Comparison of ENCODE assay signal across 10 mouse cellular contexts in the genomic region with DNA sequence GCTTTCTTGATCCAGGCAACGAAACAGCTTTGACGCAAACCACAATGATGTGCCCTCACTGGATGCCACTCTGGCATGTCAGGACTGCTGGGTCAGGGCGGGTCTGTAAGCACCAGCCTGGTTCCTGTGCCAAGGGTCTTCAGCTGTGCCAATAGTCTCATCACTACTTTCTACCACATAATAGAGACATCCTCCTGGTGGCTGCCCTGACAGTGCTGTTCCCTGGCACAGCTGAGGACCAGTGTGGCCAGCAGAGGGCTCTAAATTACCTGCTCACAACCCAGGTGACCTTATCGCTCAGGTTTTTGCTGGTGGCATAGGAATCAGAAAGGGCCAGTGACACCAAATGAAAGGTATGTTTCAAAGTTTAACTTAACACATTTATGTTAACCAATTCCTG. TPM values are rescaled to one million over a fixed set of nuclear protein-coding genes. Genes with fewer than 3 reads are reported as not detected.
DNase-seq lines count a peak whose midpoint lies in the region; ATAC-seq and TF ChIP-seq lines count a peak whose summit lies in the region.
"Had no signal": no experiment of that assay in that cellular context is flagged by ENCODE, and none has a peak within 500 bp of the region (broad histone marks: within the 10 kb centered on the region; RNA-seq: fewer than 3 reads in every experiment).

No protein-coding gene starts in this region.

- H3K4me2 ChIP-seq in embryonic facial prominence, embryonic 15.5 days (replicated peaks) = 0 out of 2 replicates have a peak overlapping the region, but pooled peaks have one; percentile 10
- no peak overlapping the region for H3K4me2 ChIP-seq in lung, embryonic 14.5 days
- H3K4me2 ChIP-seq in forebrain, embryonic 16.5 days (ENCODE audit: low read length) = no peak overlapping the region
- no peak overlapping the region for H3K4me2 ChIP-seq in forebrain, postnatal 0 days (ENCODE audit: low read depth)

- H3K27me3 ChIP-seq in embryonic facial prominence, embryonic 15.5 days = peaks cover 18% of the 10 kb centered on the region
- H3K27me3 ChIP-seq in lung, embryonic 14.5 days (ENCODE audit: insufficient read depth, low read length) = no peaks in the 10 kb centered on the region
- H3K27me3 ChIP-seq in forebrain, embryonic 16.5 days (replicated peaks; ENCODE audit: control insufficient read depth, insufficient read depth, low read length) = peaks cover 6% of the 10 kb centered on the region; the same call in 1 of the 2 replicates
- H3K27me3 ChIP-seq in forebrain, postnatal 0 days (ENCODE audit: insufficient read depth, low read length) = no peaks in the 10 kb centered on the region; the same call in 1 of the 2 replicates

- H3K27ac ChIP-seq in embryonic facial prominence, embryonic 15.5 days (replicated peaks) = no peak overlapping the region
- H3K27ac ChIP-seq in lung, embryonic 14.5 days (ENCODE audit: low read depth) = no peak overlapping the region
- H3K27ac ChIP-seq in forebrain, embryonic 16.5 days (ENCODE audit: low read length) = no peak overlapping the region
- H3K27ac ChIP-seq in forebrain, postnatal 0 days (ENCODE audit: low read depth, low read length) = no peak overlapping the region
- H3K27ac ChIP-seq: macrophage had no signal

- H3K9ac ChIP-seq in embryonic facial prominence, embryonic 15.5 days = no peak overlapping the region
- H3K9ac ChIP-seq in lung, embryonic 14.5 days = no peak overlapping the region; the same call in 1 of the 2 replicates
- no peak overlapping the region for H3K9ac ChIP-seq in forebrain, embryonic 16.5 days (replicated peaks; ENCODE audit: low read depth, low read length)
- no peak overlapping the region for H3K9ac ChIP-seq in forebrain, postnatal 0 days

- no peaks in the 10 kb centered on the region for H3K9me3 ChIP-seq in embryonic facial prominence, embryonic 15.5 days (replicated peaks)
- H3K9me3 ChIP-seq in lung, embryonic 14.5 days (ENCODE audit: low read depth, low read length) = no peaks in the 10 kb centered on the region
- H3K9me3 ChIP-seq in forebrain, embryonic 16.5 days (ENCODE audit: control insufficient read depth, low read length) = no peaks in the 10 kb centered on the region
- no peaks in the 10 kb centered on the region for H3K9me3 ChIP-seq in forebrain, postnatal 0 days (ENCODE audit: low read length)

- no peak overlapping the region for H3K4me3 ChIP-seq in embryonic facial prominence, embryonic 15.5 days (replicated peaks)
- no peak overlapping the region for H3K4me3 ChIP-seq in lung, embryonic 14.5 days (ENCODE audit: low read depth, low read length)
- H3K4me3 ChIP-seq in forebrain, embryonic 16.5 days (replicated peaks; ENCODE audit: low read length) = no peak overlapping the region
- H3K4me3 ChIP-seq in forebrain, postnatal 0 days (ENCODE audit: low read depth, low read length) = no peak overlapping the region

- WGBS in embryonic facial prominence, embryonic 15.5 days = 43% methylated on average over 4 of the region's 4 CpGs
- 49% methylated on average over 4 of the region's 4 CpGs for WGBS in lung, embryonic 14.5 days
- 53% methylated on average over 4 of the region's 4 CpGs for WGBS in forebrain, embryonic 16.5 days
- WGBS in forebrain, postnatal 0 days = 48% methylated on average over 4 of the region's 4 CpGs

- TF ChIP-seq CTCF in lung, embryonic 14.5 days (IDR thresholded peaks at IDR 0.05; ENCODE audit: low read depth) = peak; percentile 56
- TF ChIP-seq CTCF in forebrain, postnatal 0 days (IDR thresholded peaks at IDR 0.05; ENCODE audit: low read depth) = no peak

- H3K36me3 ChIP-seq in embryonic facial prominence, embryonic 15.5 days = no peaks in the 10 kb centered on the region
- H3K36me3 ChIP-seq in lung, embryonic 14.5 days (ENCODE audit: insufficient read depth) = no peaks in the 10 kb centered on the region
- no peaks in the 10 kb centered on the region for H3K36me3 ChIP-seq in forebrain, embryonic 16.5 days (ENCODE audit: control insufficient read depth, insufficient read depth)
- H3K36me3 ChIP-seq in forebrain, postnatal 0 days (ENCODE audit: insufficient read depth) = no peaks in the 10 kb centered on the region

- no peak for ATAC-seq in embryonic facial prominence, embryonic 15.5 days (ENCODE audit: insufficient number of reproducible peaks, low FRiP score, low TSS enrichment, low read depth)
- ATAC-seq in lung, embryonic 14.5 days (ENCODE audit: insufficient read depth) = no peak
- no peak for ATAC-seq in forebrain, embryonic 16.5 days
- ATAC-seq in forebrain, postnatal 0 days = no peak

- H3K4me1 ChIP-seq in embryonic facial prominence, embryonic 15.5 days = no peaks in the 10 kb centered on the region
- H3K4me1 ChIP-seq in lung, embryonic 14.5 days (ENCODE audit: insufficient read depth) = no peaks in the 10 kb centered on the region
- H3K4me1 ChIP-seq in forebrain, embryonic 16.5 days (replicated peaks; ENCODE audit: control insufficient read depth, insufficient read depth, low read length) = no peaks in the 10 kb centered on the region
- no peaks in the 10 kb centered on the region for H3K4me1 ChIP-seq in forebrain, postnatal 0 days (ENCODE audit: insufficient read depth)

- peak; percentile 72 to 73 for DNase-seq in cerebellum, postnatal 10 days
- DNase-seq in cerebellum, adult 11-12 months = no peak
- DNase-seq in 416B (ENCODE audit: low read depth) = peak; percentile 27
- DNase-seq in lung, embryonic 14.5 days = peak; percentile 30
- DNase-seq in forebrain, postnatal 0 days = no peak
- no peak for DNase-seq in gastrocnemius, adult 18-20 months (ENCODE audit: low spot score)
- DNase-seq: gastrocnemius, postnatal 14 days had no signal

RNA-seq across cellular contexts. Expression of gene Hagh, which starts 1.2 kb away (rescaled TPM):
- polyA plus RNA-seq in embryonic facial prominence, embryonic 15.5 days (2015; fragmentation: Nextera tagmentation; extraction: Ambion mirVana) = 47.0 and 47.3 TPM in 2 replicates
- 23.2 and 24.8 TPM in 2 replicates for polyA plus RNA-seq in lung, embryonic 14.5 days (2014; fragmentation: Nextera tagmentation; extraction: Ambion mirVana)
- 40.2 and 50.1 TPM in 2 replicates for polyA plus RNA-seq in forebrain, embryonic 16.5 days (2015; fragmentation: Nextera tagmentation; extraction: Ambion mirVana)
- 62.0 and 62.8 TPM in 2 replicates for total RNA-seq in forebrain, postnatal 0 days (2014; rRNA removed)
- polyA plus RNA-seq in forebrain, postnatal 0 days (2015; fragmentation: Nextera tagmentation; extraction: Ambion mirVana) = 61.6 and 66.6 TPM in 2 replicates
- total RNA-seq in gastrocnemius, adult 18-20 months (2021) = 10 to 100 TPM; 67.9 to 72.7 TPM

RNA-seq across cellular contexts. Expression of gene Fahd1, which starts 9.0 kb away (rescaled TPM):
- polyA plus RNA-seq in embryonic facial prominence, embryonic 15.5 days (2015; fragmentation: Nextera tagmentation; extraction: Ambion mirVana) = 19.1 and 19.8 TPM in 2 replicates
- polyA plus RNA-seq in lung, embryonic 14.5 days (2014; fragmentation: Nextera tagmentation; extraction: Ambion mirVana) = 16.5 and 17.1 TPM in 2 replicates
- polyA plus RNA-seq in forebrain, embryonic 16.5 days (2015; fragmentation: Nextera tagmentation; extraction: Ambion mirVana) = 14.4 and 17.8 TPM in 2 replicates
- total RNA-seq in forebrain, postnatal 0 days (2014; rRNA removed) = 15.1 and 16.6 TPM in 2 replicates
- polyA plus RNA-seq in forebrain, postnatal 0 days (2015; fragmentation: Nextera tagmentation; extraction: Ambion mirVana) = 13.5 and 15.6 TPM in 2 replicates
- total RNA-seq in gastrocnemius, adult 18-20 months (2021) = 10 to 100 TPM; 45.2 to 48.3 TPM

RNA-seq across cellular contexts. Expression of gene Igfals, which starts 24.7 kb away (rescaled TPM):
- polyA plus RNA-seq in embryonic facial prominence, embryonic 15.5 days (2015; fragmentation: Nextera tagmentation; extraction: Ambion mirVana) = 0.43 and 1.1 TPM in 2 replicates
- 0.93 and 1.1 TPM in 2 replicates for polyA plus RNA-seq in lung, embryonic 14.5 days (2014; fragmentation: Nextera tagmentation; extraction: Ambion mirVana)
- polyA plus RNA-seq in forebrain, embryonic 16.5 days (2015; fragmentation: Nextera tagmentation; extraction: Ambion mirVana) = 0.19 TPM in 1 of 2 replicates, not detected in the other
- total RNA-seq in forebrain, postnatal 0 days (2014; rRNA removed) = 0.48 TPM in 1 of 2 replicates, not detected in the other
- polyA plus RNA-seq in forebrain, postnatal 0 days (2015; fragmentation: Nextera tagmentation; extraction: Ambion mirVana) = 0.18 TPM in 1 of 2 replicates, not detected in the other
- total RNA-seq in gastrocnemius, adult 18-20 months (2021) = 1 to 10 TPM; 2.2 to 2.6 TPM
- polyA plus RNA-seq: macrophage had no signal

RNA-seq across cellular contexts. Expression of gene Meiob, which starts 37.0 kb away (rescaled TPM):
- polyA plus RNA-seq in embryonic facial prominence, embryonic 15.5 days (2015; fragmentation: Nextera tagmentation; extraction: Ambion mirVana) = 0.09 and 0.16 TPM in 2 replicates
- not detected in 2 replicates for polyA plus RNA-seq in lung, embryonic 14.5 days (2014; fragmentation: Nextera tagmentation; extraction: Ambion mirVana)
- polyA plus RNA-seq in forebrain, embryonic 16.5 days (2015; fragmentation: Nextera tagmentation; extraction: Ambion mirVana) = not detected in 2 replicates
- not detected in 2 replicates for total RNA-seq in forebrain, postnatal 0 days (2014; rRNA removed)
- 0.08 and 0.15 TPM in 2 replicates for polyA plus RNA-seq in forebrain, postnatal 0 days (2015; fragmentation: Nextera tagmentation; extraction: Ambion mirVana)
- not detected for total RNA-seq in gastrocnemius, adult 18-20 months (2021)
- total RNA-seq: gastrocnemius, postnatal 14 days had no signal
- polyA plus RNA-seq: macrophage had no signal

RNA-seq across cellular contexts. Expression of gene Nubp2, which starts 45.0 kb away (rescaled TPM):
- 48.9 and 49.6 TPM in 2 replicates for polyA plus RNA-seq in embryonic facial prominence, embryonic 15.5 days (2015; fragmentation: Nextera tagmentation; extraction: Ambion mirVana)
- polyA plus RNA-seq in lung, embryonic 14.5 days (2014; fragmentation: Nextera tagmentation; extraction: Ambion mirVana) = 53.0 and 56.5 TPM in 2 replicates
- polyA plus RNA-seq in forebrain, embryonic 16.5 days (2015; fragmentation: Nextera tagmentation; extraction: Ambion mirVana) = 66.8 and 71.1 TPM in 2 replicates
- total RNA-seq in forebrain, postnatal 0 days (2014; rRNA removed) = 40.5 and 50.6 TPM in 2 replicates
- 67.3 and 80.1 TPM in 2 replicates for polyA plus RNA-seq in forebrain, postnatal 0 days (2015; fragmentation: Nextera tagmentation; extraction: Ambion mirVana)
- total RNA-seq in gastrocnemius, adult 18-20 months (2021) = 10 to 100 TPM; 11.0 to 11.1 TPM

Comparison
In these comparisons a context has a peak if more than half of its experiments do, and no peak if none do; other contexts are left out.
1. DNase-seq: peak in cerebellum, postnatal 10 days (2 of 2), 416B (single experiment) and lung, embryonic 14.5 days (single experiment); none in cerebellum, adult 11-12 months (single experiment), forebrain, postnatal 0 days (single experiment) and gastrocnemius, adult 18-20 months (single experiment).